Mouse (Mus musculus) cerebellum, adult 2 months (tissue): ENCODE measurements around the gene Iffo2. TPM values are rescaled to one million over a fixed set of nuclear protein-coding genes. Genes with fewer than 3 reads are reported as not detected.

Experiments
- DNase-seq, 2 experiments: peaks; one replicate each; pipeline ENCODE4 v3.0.0; 2021
- H3K27ac ChIP-seq: fragments of 200-500 bp; 2 replicates; pipeline ENCODE4 v1.5.1; 2012; ENCODE audit warnings: low read length, control low read depth, inconsistent platforms; ENCODE audit not compliant: insufficient read depth
- H3K27me3 ChIP-seq: fragments of 200-500 bp; 2 replicates; pipeline ENCODE4 v1.6.1; 2012; ENCODE audit warnings: inconsistent platforms, mild to moderate bottlenecking, low read length, moderate library complexity; ENCODE audit not compliant: control insufficient read depth, insufficient read depth
- H3K4me1 ChIP-seq: fragments of 200-500 bp; 2 replicates; pipeline ENCODE4 v1.6.1; 2011; ENCODE audit warnings: low read length; ENCODE audit not compliant: control insufficient read depth, insufficient read depth
- H3K4me3 ChIP-seq: fragments of 200-500 bp; replicated peaks from 2 replicates; pipeline ENCODE3; 2011; ENCODE audit warnings: mild to moderate bottlenecking, low read depth, low read length, control low read depth; ENCODE audit not compliant: insufficient read depth
- CTCF ChIP-seq: fragments of 200-500 bp; IDR thresholded peaks from 2 replicates; pipeline ENCODE4 v1.5.1; 2011; ENCODE audit warnings: low read depth, mild to moderate bottlenecking, control low read depth, low read length, moderate library complexity, borderline replicate concordance; ENCODE audit not compliant: insufficient read depth
- POLR2A ChIP-seq: fragments of 200-500 bp; IDR thresholded peaks from 2 replicates; pipeline ENCODE4 v1.6.1; 2011; ENCODE audit warnings: low read length, control low read depth, borderline replicate concordance; ENCODE audit not compliant: insufficient read depth
- WGBS: fragments of 180-500 bp; shearing (Covaris S2); methylation state at CpG from one replicate; pipeline ENCODE4 v1.1.7; 2018; 5-methylcytosine and 5-hydroxymethylcytosine counted together
- polyA plus RNA-seq: library from polyadenylated mRNA; depleted of rRNA; stranded (reverse); fragments of >200 nt; gene quantifications from 2 replicates; pipeline ENCODE4 v1.2.3, GENCODE M21; 2012

Iffo2 gene
- polyA plus RNA-seq, 1 experiment, result 19.1 TPM

DNA sequence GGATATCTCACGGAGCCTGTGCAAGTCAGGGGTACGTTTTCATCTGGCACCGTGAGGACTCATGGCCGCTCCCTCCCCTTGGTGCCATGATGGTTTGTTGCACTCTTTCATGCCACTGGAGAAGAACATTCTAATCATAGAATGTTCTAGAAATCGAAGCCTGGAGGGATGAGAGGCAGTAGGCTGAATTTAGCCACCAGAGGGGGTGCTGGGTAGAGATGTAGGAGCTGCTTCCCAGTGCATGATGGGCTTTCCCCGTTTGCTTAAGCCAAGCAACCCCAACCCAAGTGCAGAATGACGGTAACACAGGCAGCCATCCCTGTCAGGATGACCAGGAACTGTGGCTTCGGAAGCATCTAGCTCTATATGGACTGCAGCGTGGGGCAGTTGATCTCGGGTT is 40.4 kb downstream of the Iffo2 start:
- 79% methylated on average over 10 of the region's 10 CpGs for WGBS
- Histone ChIP-seq H3K27ac (no peak overlapping the region), H3K4me3 (no peak overlapping the region), H3K27me3 (no peaks in the 10 kb centered on the region), H3K4me1 (peaks cover 4% of the 10 kb centered on the region)
- no peak for TF ChIP-seq POLR2A
- no peak for TF ChIP-seq CTCF
- no peak for DNase-seq

DNA sequence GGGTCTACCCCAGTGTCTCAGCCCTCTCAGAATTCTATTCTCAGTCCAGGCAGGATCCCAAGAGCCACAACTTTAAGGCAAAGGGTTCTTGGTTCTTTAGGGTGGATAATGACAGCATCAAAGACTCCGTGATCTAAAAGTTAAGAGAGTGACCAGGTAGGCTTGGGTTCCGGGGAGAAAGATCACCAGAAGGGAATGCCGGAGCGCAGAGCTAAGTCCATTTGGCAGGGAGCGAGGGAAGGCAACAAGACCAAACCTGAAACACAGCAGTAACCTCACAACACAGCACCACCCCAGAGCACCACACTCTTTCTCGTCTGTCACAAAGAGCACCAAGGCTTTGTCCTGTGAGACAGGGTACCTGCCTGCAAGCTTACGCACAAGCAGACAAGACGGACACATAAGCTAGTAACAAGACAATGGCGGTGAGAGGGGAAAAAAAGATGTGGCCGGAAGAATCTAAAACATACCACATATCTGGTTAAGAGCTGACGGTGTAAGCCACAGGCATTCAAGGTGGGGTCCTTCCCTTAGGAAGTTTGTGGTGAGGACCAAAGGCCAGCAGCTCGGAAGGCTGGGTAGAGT is 42.7 kb downstream of the Iffo2 start:
- 97% methylated on average over 12 of the region's 12 CpGs for WGBS

DNA sequence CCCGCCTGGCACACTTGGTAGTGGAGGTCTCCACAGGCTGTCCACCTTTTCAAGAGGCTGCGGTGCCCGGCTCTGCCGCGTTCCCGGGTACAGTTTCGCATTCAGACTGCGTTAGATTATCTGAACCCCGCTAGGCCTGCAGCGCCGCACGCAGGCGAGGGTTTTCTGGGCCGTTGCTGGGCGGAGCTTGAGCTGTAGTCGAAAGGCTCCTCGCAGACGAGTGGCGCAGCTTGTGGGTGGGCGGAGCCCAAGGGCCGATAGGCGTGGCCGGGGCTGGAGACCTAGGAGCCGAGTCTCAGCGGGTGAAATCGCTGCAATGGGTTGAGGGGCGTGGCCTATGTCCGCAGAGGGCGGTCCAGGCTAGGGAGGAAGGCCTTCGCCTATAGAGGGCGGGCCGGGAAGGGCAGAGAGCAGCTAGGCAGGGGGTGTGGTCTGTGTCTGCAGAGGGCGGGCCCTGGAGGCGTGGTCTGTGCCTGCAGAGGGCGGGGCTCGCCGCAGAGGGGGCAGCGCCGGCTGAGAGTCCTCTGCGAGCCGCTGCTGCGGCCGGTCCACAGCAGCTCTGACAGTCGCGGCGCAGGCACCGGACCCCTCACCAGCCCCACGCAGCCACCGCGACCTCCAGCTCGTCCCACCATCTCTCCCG is 43.9 kb downstream of the Iffo2 start:
- peaks cover 4% of the 10 kb centered on the region for H3K4me1 ChIP-seq
- H3K27me3 ChIP-seq, result no peaks in the 10 kb centered on the region
- under 1% methylated on average over 47 of the region's 52 CpGs for WGBS
- peak overlapping the region; percentile 74 for H3K27ac ChIP-seq
- peak; percentile 93 for TF ChIP-seq POLR2A
- peak; percentile 67; the same call in 1 of the 2 replicates for TF ChIP-seq CTCF
- DNase-seq, result peak; percentile 99 to 100
- H3K4me3 ChIP-seq, result peak overlapping the region; percentile 96

More for the DNA sequence above, 42.7 kb downstream of the Iffo2 start:
- Histone ChIP-seq H3K4me1 (peaks cover 4% of the 10 kb centered on the region), H3K27ac (no peak overlapping the region), H3K27me3 (no peaks in the 10 kb centered on the region), H3K4me3 (no peak overlapping the region)
- no peak for TF ChIP-seq CTCF
- TF ChIP-seq POLR2A, result no peak
- DNase-seq, result peak in 1 of 2 experiments; percentile 24

DNA sequence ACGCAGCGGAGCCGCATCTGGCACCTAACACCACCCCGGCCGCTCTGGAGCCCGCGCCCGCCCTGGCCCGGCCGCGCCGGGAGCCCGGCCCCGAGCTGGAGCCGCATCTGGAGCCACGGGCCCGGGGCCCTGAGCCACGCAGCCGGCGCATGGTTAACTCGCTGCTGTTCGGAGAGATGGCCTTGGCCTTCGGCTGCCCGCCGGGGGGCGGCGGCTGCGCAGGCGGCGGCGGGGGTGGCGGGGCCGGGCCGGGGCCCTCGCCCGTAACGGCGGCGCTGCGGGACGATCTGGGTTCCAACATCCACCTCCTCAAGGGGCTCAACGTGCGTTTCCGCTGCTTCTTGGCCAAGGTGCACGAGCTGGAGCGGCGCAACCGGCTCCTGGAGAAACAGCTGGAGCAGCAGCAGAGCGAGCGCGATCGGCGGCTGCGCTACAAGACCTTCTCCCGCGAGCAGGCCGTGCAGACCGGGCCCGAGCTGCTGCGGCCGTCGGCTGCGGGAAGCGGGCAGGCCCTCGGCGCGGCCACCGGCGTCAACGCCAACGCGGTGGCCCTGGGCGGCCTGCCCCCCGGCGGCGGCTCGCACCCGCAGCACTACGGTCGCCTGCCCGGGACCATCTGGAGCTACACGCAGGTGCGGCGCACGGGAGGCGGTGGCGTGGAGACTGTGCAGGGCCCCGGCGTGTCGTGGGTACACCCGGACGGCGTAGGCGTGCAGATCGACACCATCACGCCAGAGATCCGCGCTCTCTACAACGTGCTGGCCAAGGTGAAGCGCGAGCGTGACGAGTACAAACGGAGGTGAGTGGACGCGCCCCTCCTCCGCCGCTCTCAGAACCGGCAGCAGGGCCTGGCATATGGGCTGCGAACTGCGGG is 44.7 kb downstream of the Iffo2 start:
- Histone ChIP-seq H3K4me1 (peaks cover 5% of the 10 kb centered on the region), H3K4me3 (peak overlapping the region; percentile 96), H3K27me3 (no peaks in the 10 kb centered on the region), H3K27ac (peak overlapping the region; percentile 87)
- TF ChIP-seq CTCF, result no peak
- peak; percentile 43; the same call in 1 of the 2 replicates for TF ChIP-seq POLR2A
- WGBS, result under 1% methylated on average over 107 of the region's 111 CpGs
- peak; percentile 84 for DNase-seq

DNA sequence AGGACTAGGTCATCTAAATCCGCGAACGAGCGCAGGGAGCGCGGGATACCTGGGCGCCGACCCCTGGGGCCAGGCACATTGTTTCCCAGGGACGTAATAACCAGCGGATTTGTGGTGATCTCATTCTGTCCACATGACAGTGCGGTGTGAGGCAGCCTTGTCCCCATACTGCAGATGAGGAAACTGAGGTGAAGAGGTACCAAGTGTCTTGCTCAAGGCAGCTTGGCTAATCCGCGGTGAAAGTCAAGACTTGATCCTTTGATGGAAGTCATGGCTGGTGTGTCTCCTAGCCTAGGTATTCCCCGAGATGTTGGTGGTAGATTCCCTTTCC is 45.3 kb downstream of the Iffo2 start:
- no peak for DNase-seq
- H3K27ac ChIP-seq, result peak overlapping the region; percentile 87
- peaks cover 11% of the 10 kb centered on the region for H3K4me1 ChIP-seq
- peak overlapping the region; percentile 96 for H3K4me3 ChIP-seq
- no peaks in the 10 kb centered on the region for H3K27me3 ChIP-seq
- TF ChIP-seq POLR2A (no peak), CTCF (no peak)
- WGBS, result 2% methylated on average over 14 of the region's 14 CpGs

DNA sequence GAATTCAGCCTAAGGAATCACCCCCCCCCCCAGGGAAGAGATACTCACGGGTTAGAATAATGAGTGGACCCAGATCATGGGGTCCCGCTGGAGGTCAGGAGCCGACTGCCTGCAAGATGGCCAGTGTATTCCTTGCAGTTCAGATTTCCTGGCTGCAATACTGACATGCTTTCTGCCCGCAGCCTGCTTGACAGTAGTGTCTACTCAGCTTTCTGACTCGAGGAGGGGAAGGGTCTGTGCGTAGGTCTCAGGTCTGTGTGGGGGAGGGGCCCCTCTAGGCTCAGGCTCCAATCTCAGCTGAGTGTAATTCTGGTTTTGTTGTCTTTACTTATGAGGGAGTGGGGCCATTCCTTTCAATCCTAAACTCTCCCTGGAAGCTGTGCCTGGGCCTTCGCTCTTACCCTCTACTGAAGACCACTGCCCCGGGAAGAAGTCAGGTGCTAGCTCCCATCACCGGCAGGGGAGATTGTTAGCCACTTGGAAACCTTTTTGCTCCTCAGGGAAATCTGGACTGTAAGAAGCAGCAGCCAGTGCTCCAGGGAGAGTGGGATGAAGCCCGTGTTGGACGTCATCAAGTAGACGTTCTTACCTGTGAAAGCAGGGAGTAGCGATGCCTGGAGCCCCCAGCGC is 46.0 kb downstream of the Iffo2 start:
- Histone ChIP-seq H3K27ac (peak overlapping the region; percentile 87; the same call in 1 of the 2 replicates), H3K4me3 (peak overlapping the region; percentile 96), H3K27me3 (no peaks in the 10 kb centered on the region), H3K4me1 (peaks cover 17% of the 10 kb centered on the region)
- DNase-seq, result peak; percentile 35 to 46
- TF ChIP-seq POLR2A (no peak), CTCF (no peak)
- 24% methylated on average over 14 of the region's 14 CpGs for WGBS

DNA sequence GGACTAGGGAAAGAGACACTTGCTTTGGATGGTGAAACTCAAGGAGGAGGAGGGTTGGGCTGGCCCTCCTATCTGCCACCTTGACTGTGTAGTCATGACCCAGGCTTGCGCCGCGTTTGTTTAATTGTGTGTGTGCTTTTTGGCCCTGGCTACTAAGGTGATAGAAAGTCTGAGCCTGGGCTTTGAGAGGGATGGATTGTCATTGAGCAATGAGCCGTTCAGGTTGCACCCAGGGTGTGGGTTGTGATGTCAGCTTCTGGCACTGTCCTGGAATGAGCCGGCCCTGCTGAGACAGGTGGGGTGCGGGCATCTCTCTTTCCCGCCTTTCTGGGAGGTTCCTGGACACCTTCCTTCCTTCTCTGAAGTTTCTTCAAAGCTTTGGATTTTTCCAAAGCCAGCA is 46.7 kb downstream of the Iffo2 start:
- TF ChIP-seq CTCF (no peak), POLR2A (no peak)
- 0 out of 2 replicates have a peak overlapping the region, but pooled peaks have one; percentile 87 for H3K27ac ChIP-seq
- peak overlapping the region; percentile 96 for H3K4me3 ChIP-seq
- 8% methylated on average over 7 of the region's 7 CpGs for WGBS
- DNase-seq, result peak in 1 of 2 experiments; percentile 67
- peaks cover 23% of the 10 kb centered on the region for H3K4me1 ChIP-seq
- H3K27me3 ChIP-seq, result no peaks in the 10 kb centered on the region
